Mouse (Mus musculus) macrophage (primary cell): Measurements from ENCODE around the gene Ldlrad3. TPM values are rescaled to one million over a fixed set of nuclear protein-coding genes. Genes with fewer than 3 reads are reported as not detected.

ENCODE experiments used
- H3K27ac ChIP-seq: fragments of 350-480 bp; formaldehyde crosslinking; 2 replicates; pipeline ENCODE4 v1.9.0; 2021
- H3K36me3 ChIP-seq: fragments of 350-480 bp; formaldehyde crosslinking; 2 replicates; pipeline ENCODE4 v1.9.0; 2021; ENCODE audit errors: inconsistent target
- H3K4me3 ChIP-seq: fragments of 350-480 bp; formaldehyde crosslinking; 2 replicates; pipeline ENCODE4 v1.9.0; 2021; ENCODE audit errors: inconsistent target
- H3K79me2 ChIP-seq: fragments of 350-480 bp; formaldehyde crosslinking; 2 replicates; pipeline ENCODE4 v1.9.0; 2021; ENCODE audit errors: inconsistent target
- WGBS: methylation state at CpG from one replicate; pipeline ENCODE4 v1.1.7; 2026; ENCODE audit warnings: inconsistent platforms; ENCODE audit not compliant: missing documents; 5-methylcytosine and 5-hydroxymethylcytosine counted together
- polyA plus RNA-seq: library from polyadenylated mRNA; stranded (reverse); fragments of 250-400 nt; gene quantifications from 3 replicates; pipeline ENCODE4 v1.2.4, GENCODE M21; 2018; ENCODE audit warnings: inconsistent platforms

Gene Ldlrad3
- polyA plus RNA-seq, 1 experiment from 2014 or later: 10.7 TPM

- Histone ChIP-seq H3K79me2 (no peaks in the 10 kb centered on the region), H3K36me3 (no peaks in the 10 kb centered on the region), H3K27ac (no peak overlapping the region), H3K4me3 (no peak overlapping the region)
- WGBS: 82% methylated on average over 4 of the region's 4 CpGs
These were observed 263.0 kb downstream of the Ldlrad3 start for GRCm38 (mm10) chr2:101923181-101923580.

GRCm38 (mm10) chr2:101922302-101922701, 263.9 kb downstream of the Ldlrad3 start:
- H3K27ac ChIP-seq: no peak overlapping the region
- H3K4me3 ChIP-seq: no peak overlapping the region
- H3K36me3 ChIP-seq: no peaks in the 10 kb centered on the region
- WGBS: 72% methylated on average over 4 of the region's 4 CpGs
- H3K79me2 ChIP-seq: no peaks in the 10 kb centered on the region

GRCm38 (mm10) chr2:101920136-101920554, 266.0 kb downstream of the Ldlrad3 start:
- Histone ChIP-seq H3K27ac (no peak overlapping the region), H3K36me3 (no peaks in the 10 kb centered on the region), H3K79me2 (no peaks in the 10 kb centered on the region), H3K4me3 (no peak overlapping the region)
- WGBS: 79% methylated on average over 2 of the region's 2 CpGs

GRCm38 (mm10) chr2:101918518-101918917, 267.7 kb downstream of the Ldlrad3 start:
- H3K4me3 ChIP-seq: no peak overlapping the region
- H3K79me2 ChIP-seq: no peaks in the 10 kb centered on the region
- 98% methylated on average over 7 of the region's 7 CpGs for WGBS
- no peaks in the 10 kb centered on the region for H3K36me3 ChIP-seq
- H3K27ac ChIP-seq: no peak overlapping the region

- 94% methylated on average over 15 of the region's 15 CpGs for WGBS
- no peaks in the 10 kb centered on the region for H3K36me3 ChIP-seq
- no peak overlapping the region for H3K4me3 ChIP-seq
- no peaks in the 10 kb centered on the region for H3K79me2 ChIP-seq
- H3K27ac ChIP-seq: no peak overlapping the region
These were observed 276.7 kb downstream of the Ldlrad3 start for GRCm38 (mm10) chr2:101909326-101910080.

GRCm38 (mm10) chr2:101908773-101909172, 277.4 kb downstream of the Ldlrad3 start:
- Histone ChIP-seq H3K36me3 (no peaks in the 10 kb centered on the region), H3K4me3 (no peak overlapping the region), H3K79me2 (no peaks in the 10 kb centered on the region), H3K27ac (no peak overlapping the region)
- WGBS: 70% methylated on average over 13 of the region's 13 CpGs

- Histone ChIP-seq H3K27ac (no peak overlapping the region), H3K79me2 (no peaks in the 10 kb centered on the region), H3K36me3 (no peaks in the 10 kb centered on the region), H3K4me3 (no peak overlapping the region)
- WGBS: 92% methylated on average over 10 of the region's 10 CpGs
These were observed 278.7 kb downstream of the Ldlrad3 start for GRCm38 (mm10) chr2:101907386-101908022.

GRCm38 (mm10) chr2:101906379-101906690, 279.9 kb downstream of the Ldlrad3 start:
- WGBS: 89% methylated on average over 4 of the region's 5 CpGs
- Histone ChIP-seq H3K36me3 (peaks cover 4% of the 10 kb centered on the region; the same call in 1 of the 2 replicates), H3K79me2 (no peaks in the 10 kb centered on the region), H3K27ac (no peak overlapping the region), H3K4me3 (no peak overlapping the region)

- H3K4me3 ChIP-seq: no peak overlapping the region
These were observed 280.4 kb downstream of the Ldlrad3 start for GRCm38 (mm10) chr2:101905534-101906378.

GRCm38 (mm10) chr2:101902196-101902595, 284.0 kb downstream of the Ldlrad3 start:
- Histone ChIP-seq H3K27ac (no peak overlapping the region), H3K4me3 (no peak overlapping the region), H3K79me2 (peaks cover 10% of the 10 kb centered on the region; the same call in 1 of the 2 replicates), H3K36me3 (peaks cover 31% of the 10 kb centered on the region)
- 97% methylated on average over 4 of the region's 4 CpGs for WGBS

More at GRCm38 (mm10) chr2:101905534-101906378, 280.4 kb downstream of the Ldlrad3 start:
- H3K27ac ChIP-seq: no peak overlapping the region
- peaks cover 10% of the 10 kb centered on the region; the same call in 1 of the 2 replicates for H3K36me3 ChIP-seq
- H3K79me2 ChIP-seq: no peaks in the 10 kb centered on the region
- 32% methylated on average over 21 of the region's 21 CpGs for WGBS

Other genes starting within 250 kb of the Ldlrad3 start
- gene Trim44, start 221.4 kb upstream of the Ldlrad3 start, polyA plus RNA-seq: 22.0 to 40.5 TPM (median 37.0 TPM) in 3 replicates